Mouse (Mus musculus): ENCODE measurements around the gene Ing1. TPM values are rescaled to one million over a fixed set of nuclear protein-coding genes. Genes with fewer than 3 reads are reported as not detected.

Ing1 gene
- total and polyA plus RNA-seq, 2 experiments: 6.5 to 9.5 TPM

GRCm38 (mm10) chr8:11585513-11586373 lies 30.4 kb downstream of the Ing1 start:
- no peak for DNase-seq (ENCODE audit: extremely low read depth, low read depth, low spot score)
- WGBS: 83% methylated on average over 21 of the region's 21 CpGs
- Histone ChIP-seq H3K4me3 (ENCODE audit: insufficient read depth, low read depth, low read length) (no peak overlapping the region), H3K4me1 (ENCODE audit: control insufficient read depth, insufficient read depth, low read length) (no peaks in the 10 kb centered on the region), H3K79me2 (ENCODE audit: control insufficient read depth, insufficient read depth, low read length) (no peaks in the 10 kb centered on the region), H3K9ac (ENCODE audit: low read depth, low read length) (no peak overlapping the region), H3K27me3 (ENCODE audit: control insufficient read depth, insufficient read depth, low read length) (no peaks in the 10 kb centered on the region), H3K27ac (replicated peaks; ENCODE audit: insufficient read depth, low read depth, low read length) (no peak overlapping the region), H3K36me3 (ENCODE audit: control insufficient read depth, insufficient read depth, low read length) (no peaks in the 10 kb centered on the region)
- TF ChIP-seq POLR2A (IDR thresholded peaks at IDR 0.05; ENCODE audit: extremely low read depth, insufficient read depth, low read length) (no peak), CTCF (IDR thresholded peaks at IDR 0.05; ENCODE audit: low read depth, low read length) (no peak)

DNA sequence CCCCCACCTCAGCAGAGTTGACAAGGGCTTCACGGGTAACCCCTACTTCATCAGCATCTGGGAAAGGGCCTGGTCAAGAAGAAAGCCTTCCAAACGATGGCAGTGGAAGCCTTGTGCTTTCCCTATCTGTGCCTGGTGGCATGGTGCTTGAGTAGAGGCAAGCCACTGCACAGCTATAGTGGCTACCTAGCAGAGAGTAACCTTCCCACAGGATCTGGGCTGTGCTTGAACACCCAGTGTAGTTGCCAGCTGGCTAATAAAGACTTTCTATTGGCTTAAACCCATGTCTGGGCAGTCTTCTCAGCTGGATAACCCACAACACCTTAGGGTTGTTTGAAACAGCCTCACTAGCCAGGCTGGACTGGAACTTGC lies 31.0 kb downstream of the Ing1 start:
- H3K9ac ChIP-seq (ENCODE audit: low read depth, low read length): no peak overlapping the region
- DNase-seq (ENCODE audit: extremely low read depth, low read depth, low spot score): no peak
- H3K79me2 ChIP-seq (ENCODE audit: control insufficient read depth, insufficient read depth, low read length): no peaks in the 10 kb centered on the region
- no peaks in the 10 kb centered on the region for H3K27me3 ChIP-seq (ENCODE audit: control insufficient read depth, insufficient read depth, low read length)
- no peak overlapping the region for H3K27ac ChIP-seq (replicated peaks; ENCODE audit: insufficient read depth, low read depth, low read length)
- 68% methylated on average over 2 of the region's 2 CpGs for WGBS
- H3K4me3 ChIP-seq (ENCODE audit: insufficient read depth, low read depth, low read length): no peak overlapping the region
- H3K4me1 ChIP-seq (ENCODE audit: control insufficient read depth, insufficient read depth, low read length): no peaks in the 10 kb centered on the region
- TF ChIP-seq CTCF (IDR thresholded peaks at IDR 0.05; ENCODE audit: low read depth, low read length): no peak
- TF ChIP-seq POLR2A (IDR thresholded peaks at IDR 0.05; ENCODE audit: extremely low read depth, insufficient read depth, low read length): no peak
- H3K36me3 ChIP-seq (ENCODE audit: control insufficient read depth, insufficient read depth, low read length): no peaks in the 10 kb centered on the region

DNA sequence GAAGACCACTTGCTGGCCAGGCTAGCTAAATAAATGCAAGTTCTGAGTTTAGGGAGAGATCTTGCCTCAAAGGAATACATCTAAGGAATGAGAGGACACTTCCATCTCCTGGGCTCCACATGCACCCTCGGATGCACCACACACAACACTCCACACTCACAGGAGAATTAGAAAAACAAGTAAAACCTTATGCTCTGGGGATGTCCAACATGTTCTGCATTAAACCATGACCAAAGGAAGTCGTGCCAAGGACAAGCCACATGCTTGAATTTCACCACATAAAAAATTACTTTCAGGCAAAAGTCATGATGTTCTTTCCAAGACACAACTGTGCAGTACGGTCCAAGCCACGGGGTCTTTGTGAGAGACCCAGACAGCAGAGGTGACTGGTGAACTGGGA lies 36.5 kb downstream of the Ing1 start:
- H3K4me1 ChIP-seq (ENCODE audit: control insufficient read depth, insufficient read depth, low read length): no peaks in the 10 kb centered on the region
- DNase-seq (ENCODE audit: extremely low read depth, low read depth, low spot score): no peak
- H3K9ac ChIP-seq (ENCODE audit: low read depth, low read length): no peak overlapping the region
- TF ChIP-seq POLR2A (IDR thresholded peaks at IDR 0.05; ENCODE audit: extremely low read depth, insufficient read depth, low read length): no peak
- no peak for TF ChIP-seq CTCF (IDR thresholded peaks at IDR 0.05; ENCODE audit: low read depth, low read length)
- H3K79me2 ChIP-seq (ENCODE audit: control insufficient read depth, insufficient read depth, low read length): no peaks in the 10 kb centered on the region
- 82% methylated on average over 4 of the region's 4 CpGs for WGBS
- no peaks in the 10 kb centered on the region for H3K27me3 ChIP-seq (ENCODE audit: control insufficient read depth, insufficient read depth, low read length)
- H3K4me3 ChIP-seq (ENCODE audit: insufficient read depth, low read depth, low read length): no peak overlapping the region
- H3K36me3 ChIP-seq (ENCODE audit: control insufficient read depth, insufficient read depth, low read length): no peaks in the 10 kb centered on the region
- no peak overlapping the region for H3K27ac ChIP-seq (replicated peaks; ENCODE audit: insufficient read depth, low read depth, low read length)

- Histone ChIP-seq H3K27me3 (ENCODE audit: control insufficient read depth, insufficient read depth, low read length) (no peaks in the 10 kb centered on the region), H3K27ac (replicated peaks; ENCODE audit: insufficient read depth, low read depth, low read length) (no peak overlapping the region), H3K9ac (ENCODE audit: low read depth, low read length) (no peak overlapping the region), H3K36me3 (ENCODE audit: control insufficient read depth, insufficient read depth, low read length) (no peaks in the 10 kb centered on the region), H3K79me2 (ENCODE audit: control insufficient read depth, insufficient read depth, low read length) (no peaks in the 10 kb centered on the region), H3K4me1 (ENCODE audit: control insufficient read depth, insufficient read depth, low read length) (no peaks in the 10 kb centered on the region), H3K4me3 (ENCODE audit: insufficient read depth, low read depth, low read length) (no peak overlapping the region)
- WGBS: 38% methylated on average over 13 of the region's 13 CpGs
- no peak for DNase-seq (ENCODE audit: extremely low read depth, low read depth, low spot score)
- TF ChIP-seq POLR2A (IDR thresholded peaks at IDR 0.05; ENCODE audit: extremely low read depth, insufficient read depth, low read length) (no peak), CTCF (IDR thresholded peaks at IDR 0.05; ENCODE audit: low read depth, low read length) (no peak)
Measured at GRCm38 (mm10) chr8:11592296-11592695, 36.9 kb downstream of the Ing1 start.

- 63% methylated on average over 12 of the region's 12 CpGs for WGBS
- no peak overlapping the region for H3K4me3 ChIP-seq (ENCODE audit: insufficient read depth, low read depth, low read length)
- TF ChIP-seq POLR2A (IDR thresholded peaks at IDR 0.05; ENCODE audit: extremely low read depth, insufficient read depth, low read length) (no peak), CTCF (IDR thresholded peaks at IDR 0.05; ENCODE audit: low read depth, low read length) (no peak)
Measured at GRCm38 (mm10) chr8:11593222-11593884, 38.0 kb downstream of the Ing1 start.

More at GRCm38 (mm10) chr8:11593222-11593884, 38.0 kb downstream of the Ing1 start:
- Histone ChIP-seq H3K27me3 (ENCODE audit: control insufficient read depth, insufficient read depth, low read length) (no peaks in the 10 kb centered on the region), H3K36me3 (ENCODE audit: control insufficient read depth, insufficient read depth, low read length) (no peaks in the 10 kb centered on the region), H3K79me2 (ENCODE audit: control insufficient read depth, insufficient read depth, low read length) (no peaks in the 10 kb centered on the region), H3K27ac (replicated peaks; ENCODE audit: insufficient read depth, low read depth, low read length) (no peak overlapping the region), H3K9ac (ENCODE audit: low read depth, low read length) (no peak overlapping the region), H3K4me1 (ENCODE audit: control insufficient read depth, insufficient read depth, low read length) (no peaks in the 10 kb centered on the region)
- DNase-seq (ENCODE audit: extremely low read depth, low read depth, low spot score): no peak

Data from liver, adult 2 months (tissue).